Comparison of ENCODE assay signal across 17 mouse cellular contexts in genomic region chr4:65430804-65431203, GRCm38 (mm10).
A peak's percentile ranks its signal among the peaks of the same experiment; 100 is the strongest.
DNase-seq lines count a peak whose midpoint lies in the region; ATAC-seq and TF ChIP-seq lines count a peak whose summit lies in the region.
"Had no signal": no experiment of that assay in that cellular context is flagged by ENCODE, and none has a peak within 500 bp of the region (broad histone marks: within the 10 kb centered on the region; RNA-seq: fewer than 3 reads in every experiment).

No protein-coding gene starts in this region.

- no peak overlapping the region for H3K4me3 ChIP-seq in left cerebral cortex, adult 2 months
- H3K4me3 ChIP-seq in midbrain, postnatal 0 days (ENCODE audit: low read depth, low read length) = no peak overlapping the region
- H3K4me3 ChIP-seq in midbrain, embryonic 10.5 days = no peak overlapping the region
- no peak overlapping the region for H3K4me3 ChIP-seq in hindbrain, postnatal 0 days (ENCODE audit: low read length)
- H3K4me3 ChIP-seq: erythroblast, embryonic 14.5 days; heart, embryonic 13.5 days had no signal

- H3K36me3 ChIP-seq in midbrain, postnatal 0 days (ENCODE audit: insufficient read depth, low read length) = no peaks in the 10 kb centered on the region
- H3K36me3 ChIP-seq in midbrain, embryonic 10.5 days = no peaks in the 10 kb centered on the region
- no peaks in the 10 kb centered on the region for H3K36me3 ChIP-seq in hindbrain, postnatal 0 days (ENCODE audit: insufficient read depth, low read length)
- H3K36me3 ChIP-seq: G1E; heart, embryonic 13.5 days had no signal

- H3K4me1 ChIP-seq in midbrain, postnatal 0 days (ENCODE audit: insufficient read depth, low read length) = no peaks in the 10 kb centered on the region
- no peaks in the 10 kb centered on the region for H3K4me1 ChIP-seq in midbrain, embryonic 10.5 days
- H3K4me1 ChIP-seq in hindbrain, postnatal 0 days (ENCODE audit: insufficient read depth, low read length) = no peaks in the 10 kb centered on the region

- no peak overlapping the region for H3K4me2 ChIP-seq in midbrain, postnatal 0 days (ENCODE audit: low read depth, low read length, poor library complexity, severe bottlenecking)
- H3K4me2 ChIP-seq in hindbrain, postnatal 0 days (ENCODE audit: low read depth, low read length) = no peak overlapping the region
- H3K4me2 ChIP-seq: heart, embryonic 13.5 days had no signal

- TF ChIP-seq CTCF in left cerebral cortex, adult 2 months (IDR thresholded peaks at IDR 0.05) = no peak
- TF ChIP-seq CTCF in midbrain, postnatal 0 days (IDR thresholded peaks at IDR 0.05) = no peak
- TF ChIP-seq CTCF in hindbrain, postnatal 0 days (IDR thresholded peaks at IDR 0.05; ENCODE audit: low read depth) = no peak

- 66% methylated on average over 3 of the region's 3 CpGs for WGBS in midbrain, postnatal 0 days
- 83% methylated on average over 3 of the region's 3 CpGs for WGBS in midbrain, embryonic 10.5 days
- WGBS in hindbrain, postnatal 0 days = 44% methylated on average over 3 of the region's 3 CpGs

- H3K9ac ChIP-seq in midbrain, postnatal 0 days (replicated peaks; ENCODE audit: low read length, poor library complexity, severe bottlenecking) = no peak overlapping the region
- H3K9ac ChIP-seq in hindbrain, postnatal 0 days (replicated peaks; ENCODE audit: low read length) = no peak overlapping the region
- H3K9ac ChIP-seq: heart, embryonic 13.5 days; liver, postnatal 0 days had no signal

- no peaks in the 10 kb centered on the region for H3K9me3 ChIP-seq in midbrain, postnatal 0 days (ENCODE audit: low read length)
- no peaks in the 10 kb centered on the region for H3K9me3 ChIP-seq in midbrain, embryonic 10.5 days (replicated peaks)
- no peaks in the 10 kb centered on the region for H3K9me3 ChIP-seq in hindbrain, postnatal 0 days (ENCODE audit: low read length)
- H3K9me3 ChIP-seq: heart, embryonic 13.5 days had no signal

- no peak for ATAC-seq in midbrain, postnatal 0 days (ENCODE audit: low FRiP score)
- no peak for ATAC-seq in hindbrain, postnatal 0 days
- ATAC-seq: liver, postnatal 0 days had no signal

- peak; percentile 10 for DNase-seq in heart, postnatal 4 days
- no peak for DNase-seq in heart, postnatal 14 days
- DNase-seq in left cerebral cortex, postnatal 4 days = peak; percentile 48
- DNase-seq in left cerebral cortex, adult 2 months (ENCODE audit: extremely low spot score in 1 of 2, low spot score in 2 of 2) = no peak
- DNase-seq in midbrain, postnatal 0 days (ENCODE audit: low spot score) = peak; percentile 1
- no peak for DNase-seq in midbrain, embryonic 10.5 days (ENCODE audit: low spot score)
- peak; percentile 9 for DNase-seq in hindbrain, postnatal 0 days (ENCODE audit: low spot score)
- DNase-seq in urinary bladder, adult 18-20 months (ENCODE audit: low spot score in 2 of 2) = no peak
- DNase-seq: adrenal gland, adult 8-10 months; cerebellum, adult 2 months; embryo, embryonic 11 days; liver, postnatal 0 days; right cerebral cortex, adult 18-20 months; thymus, postnatal 25 days had no signal

- no peaks in the 10 kb centered on the region for H3K27me3 ChIP-seq in midbrain, postnatal 0 days (ENCODE audit: insufficient read depth, low read length)
- no peaks in the 10 kb centered on the region for H3K27me3 ChIP-seq in midbrain, embryonic 10.5 days (ENCODE audit: low read depth, poor library complexity, severe bottlenecking)
- no peaks in the 10 kb centered on the region for H3K27me3 ChIP-seq in hindbrain, postnatal 0 days (ENCODE audit: insufficient read depth, low read length)
- H3K27me3 ChIP-seq: heart, embryonic 13.5 days had no signal

- no peak overlapping the region for H3K27ac ChIP-seq in left cerebral cortex, adult 2 months
- no peak overlapping the region for H3K27ac ChIP-seq in midbrain, postnatal 0 days (ENCODE audit: low read depth, low read length)
- H3K27ac ChIP-seq in midbrain, embryonic 10.5 days (replicated peaks) = no peak overlapping the region
- no peak overlapping the region for H3K27ac ChIP-seq in hindbrain, postnatal 0 days
- H3K27ac ChIP-seq: heart, embryonic 13.5 days had no signal

- intact Hi-C loops in heart, postnatal 14 days (cut with DNase I) = no loop called here
- intact Hi-C loops in left cerebral cortex, postnatal 4 days (cut with DNase I) = no loop called here
- intact Hi-C loops in left cerebral cortex, adult 2 months (cut with DNase I) = no loop called here

Comparison
In these comparisons a context has a peak if more than half of its experiments do, and no peak if none do; other contexts are left out.
1. DNase-seq: peak in heart, postnatal 4 days (single experiment), left cerebral cortex, postnatal 4 days (single experiment), midbrain, postnatal 0 days (single experiment) and hindbrain, postnatal 0 days (single experiment); none in heart, postnatal 14 days (0 of 2), left cerebral cortex, adult 2 months (0 of 2), midbrain, embryonic 10.5 days (single experiment) and urinary bladder, adult 18-20 months (0 of 2).